Mouse (Mus musculus) midbrain, embryonic 14.5 days (tissue): ENCODE data around the gene Phospho1. TPM values are rescaled to one million over a fixed set of nuclear protein-coding genes. Genes with fewer than 3 reads are reported as not detected.
"Not testable (repeated sequence)": the region's sequence is repeated elsewhere in the genome, so short reads cannot be mapped to it uniquely, and the experiment has no call there.

Source experiments
- ATAC-seq: fragments of 200-750 bp; cut with Nextera tagmentation; 2 replicates; pipeline ENCODE4 v1.8.0; 2017; ENCODE audit warnings: moderate number of reproducible peaks, moderate library complexity; ENCODE audit not compliant: low FRiP score, low TSS enrichment
- DNase-seq: peaks from one replicate; pipeline ENCODE4 v3.0.0-alpha.2; 2015
- H3K27ac ChIP-seq: fragments of 300-500 bp; sonication (generic); replicated peaks from 2 replicates; pipeline ENCODE4 v1.5.1; 2014; ENCODE audit warnings: mild to moderate bottlenecking, low read depth, low read length, moderate library complexity
- H3K27me3 ChIP-seq: fragments of 300-500 bp; sonication (generic); 2 replicates; pipeline ENCODE4 v1.6.1; 2014; ENCODE audit warnings: low read length, control low read depth, mixed read lengths; ENCODE audit not compliant: control insufficient read depth, insufficient read depth
- H3K36me3 ChIP-seq: fragments of 300-500 bp; sonication (generic); 2 replicates; pipeline ENCODE4 v1.6.1; 2014; ENCODE audit warnings: low read length, control low read depth; ENCODE audit not compliant: control insufficient read depth, insufficient read depth
- H3K4me1 ChIP-seq: fragments of 300-500 bp; sonication (generic); 2 replicates; pipeline ENCODE4 v1.6.1; 2014; ENCODE audit warnings: mild to moderate bottlenecking, antibody characterized with exemption, low read length, control low read depth; ENCODE audit not compliant: control insufficient read depth, insufficient read depth
- H3K4me2 ChIP-seq: fragments of 300-500 bp; sonication (generic); 2 replicates; pipeline ENCODE4 v1.6.1; 2014; ENCODE audit warnings: mild to moderate bottlenecking, low read length, moderate library complexity
- H3K4me3 ChIP-seq: fragments of 300-500 bp; sonication (generic); replicated peaks from 2 replicates; pipeline ENCODE4 v1.5.1; 2014; ENCODE audit warnings: low read depth, low read length
- H3K9ac ChIP-seq: fragments of 300-500 bp; sonication (generic); replicated peaks from 2 replicates; pipeline ENCODE4 v1.6.1; 2014; ENCODE audit warnings: mild to moderate bottlenecking, low read length, moderate library complexity
- H3K9me3 ChIP-seq: fragments of 300-500 bp; sonication (generic); 2 replicates; pipeline ENCODE4 v1.6.1; 2016; ENCODE audit warnings: low read length, control low read depth, mixed read lengths; ENCODE audit not compliant: control insufficient read depth
- WGBS: fragments of 180-500 bp; shearing (Covaris S2); extraction: QIAGEN DNeasy Blood & Tissue Kit; methylation state at CpG from one replicate; pipeline ENCODE4 v1.1.7; 2014; 5-methylcytosine and 5-hydroxymethylcytosine counted together
- polyA plus RNA-seq: library from polyadenylated mRNA; unstranded; fragments of >200 nt; fragmentation: Nextera tagmentation; extraction: Ambion mirVana; gene quantifications from 2 replicates; pipeline ENCODE4 v1.2.1, GENCODE M21; 2014

The Phospho1 gene
- polyA plus RNA-seq, 1 experiment from 2014 or later = 0.33 TPM

DNA sequence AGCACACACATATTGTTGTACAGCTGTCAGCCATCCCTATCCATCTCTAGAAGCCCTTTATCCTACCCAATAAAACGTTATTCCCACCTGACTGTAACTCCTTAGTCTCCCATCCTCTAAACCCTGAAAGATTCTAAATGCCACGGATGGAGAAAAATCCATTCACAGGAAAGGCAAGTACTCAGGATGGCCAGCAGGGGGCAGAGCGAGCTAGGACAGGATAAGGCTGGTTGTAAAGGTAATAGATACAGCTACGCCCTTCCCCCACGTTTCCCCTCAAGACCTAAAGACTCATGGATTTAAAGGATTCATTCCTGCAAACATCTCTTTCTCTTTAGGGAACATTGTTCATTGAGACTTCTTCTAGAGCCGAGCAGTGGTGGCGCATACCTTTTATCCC is 52.0 kb downstream of the Phospho1 start:
- Histone ChIP-seq H3K4me3 (no peak overlapping the region), H3K27me3 (no peaks in the 10 kb centered on the region), H3K27ac (no peak overlapping the region), H3K9me3 (no peaks in the 10 kb centered on the region), H3K36me3 (no peaks in the 10 kb centered on the region), H3K4me2 (0 out of 2 replicates have a peak overlapping the region, but pooled peaks have one; percentile 7), H3K4me1 (no peaks in the 10 kb centered on the region), H3K9ac (no peak overlapping the region)
- 20% methylated on average over 7 of the region's 7 CpGs for WGBS
- no peak for ATAC-seq
- peak; percentile 84 for DNase-seq

DNA sequence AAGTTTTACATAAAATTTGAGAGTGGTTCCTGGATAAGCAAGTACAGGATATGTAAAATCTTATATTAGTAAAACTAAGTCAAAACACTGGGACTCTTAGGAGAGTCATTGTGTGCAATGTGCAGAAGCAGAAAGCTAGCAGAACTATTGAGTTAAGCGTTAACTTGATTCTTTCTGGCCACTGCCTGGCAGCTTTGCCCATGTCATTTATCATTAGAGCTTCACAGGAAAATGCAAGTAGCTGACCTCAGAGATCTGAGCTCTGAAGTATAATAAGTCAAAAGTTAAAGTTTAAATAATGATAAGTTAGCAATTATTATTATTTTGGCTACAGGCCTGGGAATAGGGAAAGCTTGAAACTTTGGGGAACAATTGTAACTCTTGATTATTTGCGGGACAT is 55.6 kb downstream of the Phospho1 start:
- WGBS = 90% methylated on average over 2 of the region's 2 CpGs
- ATAC-seq, H3K36me3 ChIP-seq, H3K4me3 ChIP-seq, H3K9me3 ChIP-seq, H3K27ac ChIP-seq, H3K27me3 ChIP-seq, H3K9ac ChIP-seq, H3K4me1 ChIP-seq, DNase-seq, H3K4me2 ChIP-seq: not testable (repeated sequence)

Other genes starting within 250 kb of the Phospho1 start
- 8.4 and 13.7 TPM in 2 replicates for gene Ngfr, start 236.8 kb upstream of the Phospho1 start, polyA plus RNA-seq
- gene Phb, start 157.5 kb upstream of the Phospho1 start, polyA plus RNA-seq = 183 and 207 TPM in 2 replicates
- 13.1 and 15.7 TPM in 2 replicates for gene Zfp652, start 111.8 kb upstream of the Phospho1 start, polyA plus RNA-seq
- gene B130006D01Rik, start 100.9 kb upstream of the Phospho1 start, polyA plus RNA-seq = 1.4 and 1.5 TPM in 2 replicates
- 1.8 TPM in 2 replicates for gene Gngt2, start 12.7 kb downstream of the Phospho1 start, polyA plus RNA-seq
- 0.26 and 0.64 TPM in 2 replicates for gene Abi3, start 18.0 kb downstream of the Phospho1 start, polyA plus RNA-seq
- gene B4galnt2, start 90.4 kb downstream of the Phospho1 start, polyA plus RNA-seq = not detected in 2 replicates
- 10.7 and 11.1 TPM in 2 replicates for gene Igf2bp1, start 181.4 kb downstream of the Phospho1 start, polyA plus RNA-seq
- gene Gip, start 200.0 kb downstream of the Phospho1 start, polyA plus RNA-seq = not detected in 2 replicates
- 45.3 and 77.5 TPM in 2 replicates for gene Snf8, start 210.4 kb downstream of the Phospho1 start, polyA plus RNA-seq
- gene Ube2z, start 240.9 kb downstream of the Phospho1 start, polyA plus RNA-seq = 32.3 and 32.7 TPM in 2 replicates